Mouse (Mus musculus): ENCODE measurements around the gene Serpinf1.
A peak's percentile ranks its signal among the peaks of the same experiment; 100 is the strongest.

- TF ChIP-seq POLR2A (IDR thresholded peaks at IDR 0.05; ENCODE audit: borderline replicate concordance, control insufficient read depth, low read depth, low read length) (peak; percentile 39; the same call in 1 of the 2 replicates), CTCF (IDR thresholded peaks at IDR 0.05; ENCODE audit: control insufficient read depth, insufficient read depth, low read length) (no peak)
Observed at GRCm38 (mm10) chr11:75415994-75416393, 6.5 kb downstream of the Serpinf1 start.

Measured in bone marrow, adult 2 months (tissue).